Mouse (Mus musculus) kidney, embryonic 15.5 days (tissue): ENCODE results near the gene Plch2. TPM values are rescaled to one million over a fixed set of nuclear protein-coding genes. Genes with fewer than 3 reads are reported as not detected.

ENCODE experiments used
- ATAC-seq: fragments of 200-750 bp; cut with Nextera tagmentation; replicated peaks from 2 replicates; pipeline ENCODE4 v1.8.0; 2017; ENCODE audit warnings: moderate TSS enrichment; ENCODE audit not compliant: low FRiP score
- H3K27ac ChIP-seq: fragments of 300-500 bp; sonication (generic); 2 replicates; pipeline ENCODE4 v1.5.1; 2015; ENCODE audit warnings: mild to moderate bottlenecking, inconsistent platforms
- H3K27me3 ChIP-seq: fragments of 300-500 bp; sonication (generic); 2 replicates; pipeline ENCODE4 v1.6.1; 2015; ENCODE audit warnings: inconsistent platforms
- H3K36me3 ChIP-seq: fragments of 300-500 bp; sonication (generic); 2 replicates; pipeline ENCODE4 v1.6.1; 2015; ENCODE audit warnings: inconsistent platforms
- H3K4me1 ChIP-seq: fragments of 300-500 bp; sonication (generic); 2 replicates; pipeline ENCODE4 v1.6.1; 2015; ENCODE audit warnings: inconsistent platforms
- H3K4me2 ChIP-seq: fragments of 300-500 bp; sonication (generic); 2 replicates; pipeline ENCODE4 v1.6.1; 2015; ENCODE audit warnings: moderate library complexity, mild to moderate bottlenecking, inconsistent platforms
- H3K4me3 ChIP-seq: fragments of 300-500 bp; sonication (generic); replicated peaks from 2 replicates; pipeline ENCODE4 v1.5.1; 2015; ENCODE audit warnings: mild to moderate bottlenecking, inconsistent platforms
- H3K9ac ChIP-seq: fragments of 300-500 bp; sonication (generic); 2 replicates; pipeline ENCODE4 v1.6.1; 2015; ENCODE audit warnings: mild to moderate bottlenecking, inconsistent platforms
- H3K9me3 ChIP-seq: fragments of 300-500 bp; sonication (generic); replicated peaks from 2 replicates; pipeline ENCODE4 v1.6.1; 2016; ENCODE audit warnings: inconsistent platforms
- WGBS: fragments of 180-500 bp; shearing (Covaris S2); methylation state at CpG from one replicate; pipeline ENCODE4 v1.1.7; 2015; ENCODE audit warnings: mixed read lengths; 5-methylcytosine and 5-hydroxymethylcytosine counted together
- polyA plus RNA-seq: library from polyadenylated mRNA; unstranded; fragments of >200 nt; fragmentation: Nextera tagmentation; extraction: Ambion mirVana; gene quantifications from 2 replicates; pipeline ENCODE4 v1.2.1, GENCODE M21; 2015

Plch2 gene
- polyA plus RNA-seq, 1 experiment from 2014 or later: 2.6 TPM

- Histone ChIP-seq H3K36me3 (peaks cover 49% of the 10 kb centered on the region), H3K9me3 (no peaks in the 10 kb centered on the region), H3K9ac (no peak overlapping the region), H3K27ac (no peak overlapping the region), H3K4me1 (peaks cover 18% of the 10 kb centered on the region), H3K4me3 (no peak overlapping the region), H3K4me2 (no peak overlapping the region), H3K27me3 (peaks cover 20% of the 10 kb centered on the region)
- WGBS: 49% methylated on average over 7 of the region's 7 CpGs
- ATAC-seq: no peak; the same call in 1 of the 2 replicates
These were observed 75.1 kb downstream of the Plch2 start for GRCm38 (mm10) chr4:154981530-154981929.

- Histone ChIP-seq H3K4me2 (no peak overlapping the region), H3K4me1 (peaks cover 13% of the 10 kb centered on the region), H3K4me3 (no peak overlapping the region), H3K36me3 (peaks cover 54% of the 10 kb centered on the region), H3K27ac (no peak overlapping the region), H3K9me3 (no peaks in the 10 kb centered on the region), H3K27me3 (peaks cover 20% of the 10 kb centered on the region), H3K9ac (no peak overlapping the region)
- ATAC-seq: no peak
- 89% methylated on average over 6 of the region's 6 CpGs for WGBS
These were observed 75.5 kb downstream of the Plch2 start for GRCm38 (mm10) chr4:154981076-154981475.

- Histone ChIP-seq H3K9me3 (no peaks in the 10 kb centered on the region), H3K36me3 (peaks cover 63% of the 10 kb centered on the region), H3K9ac (no peak overlapping the region), H3K4me3 (no peak overlapping the region), H3K4me1 (peaks cover 6% of the 10 kb centered on the region), H3K4me2 (no peak overlapping the region), H3K27ac (no peak overlapping the region), H3K27me3 (peaks cover 19% of the 10 kb centered on the region)
- WGBS: 86% methylated on average over 4 of the region's 4 CpGs
- no peak for ATAC-seq
These were observed 76.5 kb downstream of the Plch2 start for GRCm38 (mm10) chr4:154980110-154980509.

GRCm38 (mm10) chr4:154974163-154974611, 82.4 kb downstream of the Plch2 start:
- H3K27me3 ChIP-seq: no peaks in the 10 kb centered on the region
- 79% methylated on average over 11 of the region's 11 CpGs for WGBS
- no peaks in the 10 kb centered on the region for H3K4me1 ChIP-seq
- no peak overlapping the region for H3K9ac ChIP-seq
- no peak overlapping the region for H3K4me3 ChIP-seq
- no peak overlapping the region for H3K4me2 ChIP-seq
- ATAC-seq: no peak
- H3K27ac ChIP-seq: no peak overlapping the region
- no peaks in the 10 kb centered on the region for H3K9me3 ChIP-seq
- peaks cover 100% of the 10 kb centered on the region for H3K36me3 ChIP-seq

- peaks cover 89% of the 10 kb centered on the region for H3K36me3 ChIP-seq
- H3K9ac ChIP-seq: no peak overlapping the region
- no peak overlapping the region for H3K4me3 ChIP-seq
- 94% methylated on average over 12 of the region's 12 CpGs for WGBS
- H3K27me3 ChIP-seq: no peaks in the 10 kb centered on the region
- H3K4me1 ChIP-seq: no peaks in the 10 kb centered on the region
- H3K9me3 ChIP-seq: no peaks in the 10 kb centered on the region
- ATAC-seq: no peak
- H3K27ac ChIP-seq: no peak overlapping the region
- H3K4me2 ChIP-seq: no peak overlapping the region
These were observed 84.0 kb downstream of the Plch2 start for GRCm38 (mm10) chr4:154972546-154972945.

- H3K4me3 ChIP-seq: no peak overlapping the region
- ATAC-seq: no peak
- H3K9me3 ChIP-seq: no peaks in the 10 kb centered on the region
- H3K27ac ChIP-seq: no peak overlapping the region
- H3K9ac ChIP-seq: no peak overlapping the region
- WGBS: 63% methylated on average over 5 of the region's 5 CpGs
- no peak overlapping the region for H3K4me2 ChIP-seq
- peaks cover 40% of the 10 kb centered on the region for H3K4me1 ChIP-seq
- peaks cover 14% of the 10 kb centered on the region for H3K27me3 ChIP-seq
- peaks cover 47% of the 10 kb centered on the region for H3K36me3 ChIP-seq
These were observed 89.4 kb downstream of the Plch2 start for GRCm38 (mm10) chr4:154967173-154967572.

- peaks cover 34% of the 10 kb centered on the region for H3K36me3 ChIP-seq
- H3K27me3 ChIP-seq: peaks cover 27% of the 10 kb centered on the region
- peak overlapping the region; percentile 77 for H3K4me2 ChIP-seq
- no peak overlapping the region for H3K27ac ChIP-seq
- 73% methylated on average over 3 of the region's 3 CpGs for WGBS
- H3K9ac ChIP-seq: 0 out of 2 replicates have a peak overlapping the region, but pooled peaks have one; percentile 26
- no peaks in the 10 kb centered on the region for H3K9me3 ChIP-seq
- no peak for ATAC-seq
- peak overlapping the region; percentile 90 for H3K4me3 ChIP-seq
- H3K4me1 ChIP-seq: peaks cover 53% of the 10 kb centered on the region
These were observed 90.7 kb downstream of the Plch2 start for GRCm38 (mm10) chr4:154965856-154966255.

GRCm38 (mm10) chr4:154964581-154965235, 91.9 kb downstream of the Plch2 start:
- Histone ChIP-seq H3K4me3 (peak overlapping the region; percentile 90), H3K27ac (peak overlapping the region; percentile 93), H3K4me2 (peak overlapping the region; percentile 77), H3K36me3 (peaks cover 23% of the 10 kb centered on the region), H3K27me3 (peaks cover 38% of the 10 kb centered on the region), H3K9me3 (no peaks in the 10 kb centered on the region), H3K9ac (peak overlapping the region; percentile 88), H3K4me1 (peaks cover 65% of the 10 kb centered on the region)
- no peak for ATAC-seq
- WGBS: 2% methylated on average over 35 of the region's 36 CpGs

GRCm38 (mm10) chr4:154963901-154964580, 92.5 kb downstream of the Plch2 start, which contains the start of gene Pank4:
Gene Pank4 (plus strand): TSS chr4:154964123.
- H3K27ac ChIP-seq: peak within 1 kb of the TSS; percentile 93
- peak within 1 kb of the TSS; percentile 90 for H3K4me3 ChIP-seq
- H3K27me3 ChIP-seq: peaks cover 45% of the 10 kb centered on the region
- H3K9me3 ChIP-seq: no peaks in the 10 kb centered on the region
- peak within 1 kb of the TSS; percentile 77 for H3K4me2 ChIP-seq
- peaks cover 68% of the 10 kb centered on the region for H3K4me1 ChIP-seq
- peak within 1 kb of the TSS; percentile 88 for H3K9ac ChIP-seq
- H3K36me3 ChIP-seq: peaks cover 16% of the 10 kb centered on the region
- peak; percentile 94 for ATAC-seq
- under 1% methylated on average over 64 of the region's 66 CpGs for WGBS

GRCm38 (mm10) chr4:154963190-154963836, 93.3 kb downstream of the Plch2 start:
- Histone ChIP-seq H3K27me3 (peaks cover 52% of the 10 kb centered on the region), H3K9ac (peak overlapping the region; percentile 88; the same call in 1 of the 2 replicates), H3K4me3 (peak overlapping the region; percentile 90), H3K9me3 (no peaks in the 10 kb centered on the region), H3K36me3 (peaks cover 13% of the 10 kb centered on the region; the same call in 1 of the 2 replicates), H3K4me2 (peak overlapping the region; percentile 77), H3K4me1 (peaks cover 76% of the 10 kb centered on the region), H3K27ac (peak overlapping the region; percentile 93; the same call in 1 of the 2 replicates)
- 14% methylated on average over 11 of the region's 11 CpGs for WGBS
- no peak for ATAC-seq

GRCm38 (mm10) chr4:154962683-154963082, 93.9 kb downstream of the Plch2 start:
- Histone ChIP-seq H3K27ac (no peak overlapping the region), H3K9me3 (no peaks in the 10 kb centered on the region), H3K9ac (no peak overlapping the region), H3K4me3 (peak overlapping the region; percentile 90), H3K4me1 (peaks cover 82% of the 10 kb centered on the region), H3K27me3 (peaks cover 59% of the 10 kb centered on the region), H3K4me2 (peak overlapping the region; percentile 77), H3K36me3 (peaks cover 13% of the 10 kb centered on the region; the same call in 1 of the 2 replicates)
- WGBS: 84% methylated on average over 7 of the region's 7 CpGs
- no peak for ATAC-seq

- ATAC-seq: no peak
These were observed 94.7 kb downstream of the Plch2 start for GRCm38 (mm10) chr4:154961911-154962310.

More at GRCm38 (mm10) chr4:154961911-154962310, 94.7 kb downstream of the Plch2 start:
- peak overlapping the region; percentile 90 for H3K4me3 ChIP-seq
- no peaks in the 10 kb centered on the region for H3K9me3 ChIP-seq
- peaks cover 87% of the 10 kb centered on the region for H3K4me1 ChIP-seq
- no peak overlapping the region for H3K27ac ChIP-seq
- peak overlapping the region; percentile 43; the same call in 1 of the 2 replicates for H3K9ac ChIP-seq
- peak overlapping the region; percentile 77 for H3K4me2 ChIP-seq
- 23% methylated on average over 13 of the region's 13 CpGs for WGBS
- peaks cover 66% of the 10 kb centered on the region for H3K27me3 ChIP-seq
- H3K36me3 ChIP-seq: peaks cover 9% of the 10 kb centered on the region; the same call in 1 of the 2 replicates
